Comparison of ENCODE assay signal across 12 mouse cellular contexts in genomic region chr1:156808332-156808731, GRCm38 (mm10). TPM values are rescaled to one million over a fixed set of nuclear protein-coding genes. Genes with fewer than 3 reads are reported as not detected.
DNase-seq lines count a peak whose midpoint lies in the region; ATAC-seq and TF ChIP-seq lines count a peak whose summit lies in the region.
"Had no signal": no experiment of that assay in that cellular context is flagged by ENCODE, and none has a peak within 500 bp of the region (broad histone marks: within the 10 kb centered on the region; RNA-seq: fewer than 3 reads in every experiment).

No protein-coding gene starts in this region.

- no peak for TF ChIP-seq CTCF in midbrain, postnatal 0 days (IDR thresholded peaks at IDR 0.05)

- H3K4me1 ChIP-seq in midbrain, embryonic 16.5 days (ENCODE audit: control insufficient read depth, insufficient read depth, low read length): no peaks in the 10 kb centered on the region
- no peaks in the 10 kb centered on the region for H3K4me1 ChIP-seq in midbrain, postnatal 0 days (ENCODE audit: insufficient read depth, low read length)
- H3K4me1 ChIP-seq in heart, embryonic 10.5 days: peaks cover 11% of the 10 kb centered on the region

- H3K9ac ChIP-seq in midbrain, embryonic 16.5 days (ENCODE audit: low read depth, low read length): no peak overlapping the region
- no peak overlapping the region for H3K9ac ChIP-seq in midbrain, postnatal 0 days (replicated peaks; ENCODE audit: low read length, poor library complexity, severe bottlenecking)
- H3K9ac ChIP-seq: neural tube, embryonic 13.5 days had no signal

- peak; percentile 14 for DNase-seq in embryo, embryonic 10.5 days (ENCODE audit: low spot score)
- DNase-seq in embryo, embryonic 11 days: no peak
- no peak for DNase-seq in midbrain, postnatal 0 days (ENCODE audit: low spot score)
- DNase-seq in kidney, postnatal 36 days: peak; percentile 65 to 67
- no peak for DNase-seq in B cell, adult 2 months
- no peak for DNase-seq in heart, embryonic 10.5 days (ENCODE audit: low spot score)
- DNase-seq: gastrocnemius, postnatal 10 days; right cerebral cortex, adult 18-20 months had no signal

- H3K36me3 ChIP-seq in midbrain, embryonic 16.5 days (ENCODE audit: control insufficient read depth, insufficient read depth, low read length): peaks cover 4% of the 10 kb centered on the region; the same call in 1 of the 2 replicates
- peaks cover 14% of the 10 kb centered on the region for H3K36me3 ChIP-seq in midbrain, postnatal 0 days (ENCODE audit: insufficient read depth, low read length)
- peaks cover 16% of the 10 kb centered on the region; the same call in 1 of the 2 replicates for H3K36me3 ChIP-seq in heart, embryonic 10.5 days

- WGBS in midbrain, embryonic 16.5 days: 67% methylated on average over 10 of the region's 10 CpGs
- WGBS in midbrain, postnatal 0 days: 64% methylated on average over 10 of the region's 10 CpGs
- 77% methylated on average over 10 of the region's 10 CpGs for WGBS in heart, embryonic 10.5 days

- H3K4me2 ChIP-seq in midbrain, embryonic 16.5 days (ENCODE audit: low read length): no peak overlapping the region
- no peak overlapping the region for H3K4me2 ChIP-seq in midbrain, postnatal 0 days (ENCODE audit: low read depth, low read length, poor library complexity, severe bottlenecking)
- H3K4me2 ChIP-seq: neural tube, embryonic 13.5 days had no signal

- H3K27ac ChIP-seq in midbrain, embryonic 16.5 days (ENCODE audit: low read length): 0 out of 2 replicates have a peak overlapping the region, but pooled peaks have one; percentile 11
- no peak overlapping the region for H3K27ac ChIP-seq in midbrain, postnatal 0 days (ENCODE audit: low read depth, low read length)
- H3K27ac ChIP-seq in heart, embryonic 10.5 days: no peak overlapping the region
- H3K27ac ChIP-seq: neural tube, embryonic 13.5 days had no signal

- no peak overlapping the region for H3K4me3 ChIP-seq in midbrain, embryonic 16.5 days (ENCODE audit: low read depth, low read length)
- H3K4me3 ChIP-seq in midbrain, postnatal 0 days (ENCODE audit: low read depth, low read length): no peak overlapping the region
- H3K4me3 ChIP-seq in heart, embryonic 10.5 days: no peak overlapping the region
- H3K4me3 ChIP-seq: neural tube, embryonic 13.5 days had no signal

- no peak for ATAC-seq in midbrain, embryonic 16.5 days
- no peak for ATAC-seq in midbrain, postnatal 0 days (ENCODE audit: low FRiP score)
- ATAC-seq in megakaryocyte, adult 5-6 weeks (ENCODE audit: poor library complexity, severe bottlenecking): no peak
- ATAC-seq: inflammation-experienced regulatory T-cells, adult 6 months had no signal

- H3K9me3 ChIP-seq in midbrain, embryonic 16.5 days (replicated peaks; ENCODE audit: control insufficient read depth, low read length, poor library complexity, severe bottlenecking): no peaks in the 10 kb centered on the region
- no peaks in the 10 kb centered on the region for H3K9me3 ChIP-seq in midbrain, postnatal 0 days (ENCODE audit: low read length)
- H3K9me3 ChIP-seq in heart, embryonic 10.5 days: no peaks in the 10 kb centered on the region
- H3K9me3 ChIP-seq: neural tube, embryonic 13.5 days had no signal

- H3K27me3 ChIP-seq in midbrain, embryonic 16.5 days (ENCODE audit: control insufficient read depth, insufficient read depth, low read depth, low read length): no peaks in the 10 kb centered on the region
- H3K27me3 ChIP-seq in midbrain, postnatal 0 days (ENCODE audit: insufficient read depth, low read length): no peaks in the 10 kb centered on the region
- H3K27me3 ChIP-seq in heart, embryonic 10.5 days (ENCODE audit: insufficient read depth, poor library complexity, severe bottlenecking): no peaks in the 10 kb centered on the region
- H3K27me3 ChIP-seq: neural tube, embryonic 13.5 days had no signal

RNA-seq across cellular contexts. Expression of gene Angptl1, which starts 30.0 kb away (rescaled TPM):
- 0.44 and 0.86 TPM in 2 replicates for polyA plus RNA-seq in midbrain, embryonic 16.5 days (2015; fragmentation: Nextera tagmentation; extraction: Ambion mirVana)
- total RNA-seq in midbrain, postnatal 0 days (2014; rRNA removed): 0.47 TPM in 1 of 2 replicates, not detected in the other
- polyA plus RNA-seq in midbrain, postnatal 0 days (2015; fragmentation: Nextera tagmentation; extraction: Ambion mirVana): 0.25 and 0.27 TPM in 2 replicates
- total RNA-seq in megakaryocyte, adult 5-6 weeks (2015): not detected in 2 replicates
- total RNA-seq in megakaryocyte, adult 5-6 weeks (2017): 0.15 and 0.61 TPM in 2 replicates
- polyA plus RNA-seq in heart, embryonic 10.5 days (2016; fragmentation: Nextera tagmentation; extraction: Ambion mirVana): 0.79 and 1.9 TPM in 2 replicates

Comparison
In these comparisons a context has a peak if more than half of its experiments do, and no peak if none do; other contexts are left out.
1. DNase-seq: peak in embryo, embryonic 10.5 days (single experiment) and kidney, postnatal 36 days (2 of 2); none in embryo, embryonic 11 days (single experiment), midbrain, postnatal 0 days (single experiment), B cell, adult 2 months (0 of 2) and heart, embryonic 10.5 days (single experiment).